Mouse (Mus musculus) C2C12 (cell line): ENCODE results near the gene Ing3.

Source experiments
- CEBPB ChIP-seq: IDR thresholded peaks from one replicate; pipeline ENCODE4 v1.6.1; 2011; ENCODE audit warnings: low read depth, mild to moderate bottlenecking, control low read depth, moderate library complexity
- CTCF ChIP-seq: IDR thresholded peaks from one replicate; pipeline ENCODE4 v1.5.1; 2011; ENCODE audit not compliant: control insufficient read depth, insufficient read depth, insufficient read length
- MAX ChIP-seq: IDR thresholded peaks from one replicate; pipeline ENCODE4 v1.6.1; 2011; ENCODE audit warnings: mild to moderate bottlenecking, control low read depth
- MYOG ChIP-seq: IDR thresholded peaks from one replicate; pipeline ENCODE4 v1.6.1; 2011; ENCODE audit not compliant: control insufficient read depth, insufficient read length; ENCODE audit errors: extremely low read depth
- USF1 ChIP-seq: IDR thresholded peaks from one replicate; pipeline ENCODE4 v1.6.1; 2011; ENCODE audit warnings: low read depth, mild to moderate bottlenecking, control low read depth, moderate library complexity

DNA sequence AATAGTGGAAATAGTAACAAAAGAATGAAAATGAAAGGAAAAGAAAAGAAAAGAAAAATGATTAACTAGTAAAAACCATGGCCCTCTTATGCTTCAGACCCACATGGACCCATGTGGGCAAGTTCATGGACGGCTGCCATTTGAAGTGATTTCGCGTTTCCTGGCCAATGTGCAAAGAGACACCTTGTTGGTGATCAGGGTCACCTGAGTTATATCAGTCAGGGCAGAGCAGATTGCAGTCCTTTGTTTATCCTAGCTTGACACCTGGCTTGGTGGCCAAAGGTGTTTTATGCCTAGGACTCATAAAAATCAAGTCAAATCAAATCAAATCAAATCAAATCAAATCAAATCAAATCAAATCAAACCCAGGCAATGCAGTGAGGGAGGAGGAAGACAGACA is 64.0 kb downstream of the Ing3 start:
- TF ChIP-seq CTCF (no peak), USF1 (no peak), CEBPB (no peak), MAX (no peak), MYOG (no peak)
